Mouse (Mus musculus) layer of hippocampus, adult 8-10 months (tissue): Measurements from ENCODE around the gene Spata33. TPM values are rescaled to one million over a fixed set of nuclear protein-coding genes. Genes with fewer than 3 reads are reported as not detected.
"Not testable (repeated sequence)": the region's sequence is repeated elsewhere in the genome, so short reads cannot be mapped to it uniquely, and the experiment has no call there.

Source experiments
- DNase-seq, 2 experiments: peaks; one replicate each; pipeline ENCODE4 v3.0.0; 2022; ENCODE audit warnings: low spot score in 2 of 2
- total RNA-seq, 4 experiments: library from RNA; stranded (reverse); gene quantifications; 2 replicates each; pipeline ENCODE4 v1.2.4; 2022

Spata33 gene
- total RNA-seq, 4 experiments from 2014 or later: 5.5 to 9.7 (median 6.6) TPM

DNA sequence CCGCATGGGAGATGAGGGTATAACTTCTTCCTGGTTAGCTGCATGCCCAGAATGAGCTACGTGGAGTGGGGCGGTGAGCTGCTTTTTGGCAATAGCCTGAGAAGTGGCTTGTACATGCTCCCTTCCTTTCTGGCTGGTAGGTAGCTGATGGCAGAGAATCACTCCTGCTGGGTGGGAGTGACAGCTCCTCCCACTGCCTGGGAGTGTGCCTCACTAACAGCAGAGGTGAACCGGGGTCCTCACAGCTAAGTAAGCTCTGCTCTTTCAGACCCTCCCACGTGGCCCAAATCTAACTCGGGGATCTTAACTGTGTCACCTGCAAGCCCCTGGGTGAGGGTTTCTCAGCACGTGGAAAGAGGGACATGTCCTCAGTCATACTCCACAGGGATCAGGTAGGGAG, 19.9 kb downstream of the Spata33 start:
- no peak for DNase-seq

DNA sequence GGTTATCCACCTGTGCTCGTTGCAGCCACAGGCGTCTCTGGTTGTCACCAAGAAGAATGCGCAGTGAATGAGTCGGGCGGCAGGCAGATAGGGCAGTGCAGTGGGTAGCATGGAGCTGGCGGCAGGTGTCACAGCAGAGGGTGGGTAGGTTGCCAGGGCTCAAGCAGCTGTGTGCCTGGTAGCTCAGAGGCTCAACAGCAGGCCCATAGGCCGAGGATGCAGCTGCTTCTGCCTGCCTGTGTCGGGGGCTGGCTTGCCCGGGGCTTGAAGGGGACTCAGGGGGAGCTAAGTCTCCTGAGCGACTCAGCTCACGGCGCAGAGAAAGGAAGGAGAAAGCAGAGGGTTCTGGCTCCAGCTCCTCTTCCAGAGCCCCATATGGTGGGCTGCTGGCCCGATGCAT, 20.7 kb downstream of the Spata33 start:
- peak in 1 of 2 experiments; percentile 34 for DNase-seq

DNA sequence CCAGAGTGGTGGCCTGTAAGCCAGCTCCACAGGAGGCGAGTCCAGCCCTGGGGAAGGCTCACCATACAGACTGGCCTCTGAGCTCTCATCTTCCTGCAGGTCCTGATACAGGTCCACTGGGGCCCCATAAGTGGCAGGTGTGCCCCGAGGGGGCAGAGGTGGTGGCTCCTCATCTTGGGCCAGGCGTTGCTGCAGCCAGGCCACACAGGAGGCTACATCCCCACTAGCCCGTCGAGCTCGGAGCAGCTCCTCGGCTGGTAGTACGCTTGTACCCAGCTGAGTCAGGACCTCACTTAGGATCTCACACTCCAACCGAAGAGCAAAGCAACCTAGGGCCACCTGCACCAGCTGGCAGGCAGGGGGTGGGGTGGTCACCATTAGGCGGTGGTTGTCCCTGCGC, 21.1 kb downstream of the Spata33 start:
- peak in 1 of 2 experiments; percentile 27 for DNase-seq

DNA sequence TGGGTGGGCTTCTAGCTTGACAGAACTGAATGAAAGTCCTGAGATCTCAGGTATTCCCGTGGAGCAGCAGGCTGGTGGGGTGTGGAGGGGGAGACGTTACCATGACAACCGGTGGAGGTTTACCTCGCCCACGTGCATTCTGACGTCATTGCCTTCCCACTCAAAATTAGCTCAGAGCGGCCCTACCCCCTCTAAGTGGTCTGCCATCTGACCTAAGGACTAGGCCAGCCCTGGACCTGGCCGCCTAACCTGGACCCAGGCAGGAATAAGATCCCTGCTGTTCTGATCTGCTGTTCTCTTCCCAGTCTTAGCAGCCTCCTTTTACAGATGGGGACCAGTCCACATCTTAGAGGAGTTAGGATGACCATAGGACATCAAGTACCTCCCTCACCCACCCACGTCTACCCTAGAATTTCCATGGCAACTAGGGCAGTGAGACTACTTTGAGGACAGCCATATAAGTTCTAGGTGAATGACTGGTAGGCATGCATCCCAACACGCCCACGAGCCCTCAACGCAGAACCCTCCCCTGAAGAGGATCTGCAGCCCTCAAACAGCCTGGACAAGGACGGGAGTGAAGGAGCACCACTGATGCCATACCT, 22.4 kb downstream of the Spata33 start:
- peak; percentile 84 for DNase-seq

DNA sequence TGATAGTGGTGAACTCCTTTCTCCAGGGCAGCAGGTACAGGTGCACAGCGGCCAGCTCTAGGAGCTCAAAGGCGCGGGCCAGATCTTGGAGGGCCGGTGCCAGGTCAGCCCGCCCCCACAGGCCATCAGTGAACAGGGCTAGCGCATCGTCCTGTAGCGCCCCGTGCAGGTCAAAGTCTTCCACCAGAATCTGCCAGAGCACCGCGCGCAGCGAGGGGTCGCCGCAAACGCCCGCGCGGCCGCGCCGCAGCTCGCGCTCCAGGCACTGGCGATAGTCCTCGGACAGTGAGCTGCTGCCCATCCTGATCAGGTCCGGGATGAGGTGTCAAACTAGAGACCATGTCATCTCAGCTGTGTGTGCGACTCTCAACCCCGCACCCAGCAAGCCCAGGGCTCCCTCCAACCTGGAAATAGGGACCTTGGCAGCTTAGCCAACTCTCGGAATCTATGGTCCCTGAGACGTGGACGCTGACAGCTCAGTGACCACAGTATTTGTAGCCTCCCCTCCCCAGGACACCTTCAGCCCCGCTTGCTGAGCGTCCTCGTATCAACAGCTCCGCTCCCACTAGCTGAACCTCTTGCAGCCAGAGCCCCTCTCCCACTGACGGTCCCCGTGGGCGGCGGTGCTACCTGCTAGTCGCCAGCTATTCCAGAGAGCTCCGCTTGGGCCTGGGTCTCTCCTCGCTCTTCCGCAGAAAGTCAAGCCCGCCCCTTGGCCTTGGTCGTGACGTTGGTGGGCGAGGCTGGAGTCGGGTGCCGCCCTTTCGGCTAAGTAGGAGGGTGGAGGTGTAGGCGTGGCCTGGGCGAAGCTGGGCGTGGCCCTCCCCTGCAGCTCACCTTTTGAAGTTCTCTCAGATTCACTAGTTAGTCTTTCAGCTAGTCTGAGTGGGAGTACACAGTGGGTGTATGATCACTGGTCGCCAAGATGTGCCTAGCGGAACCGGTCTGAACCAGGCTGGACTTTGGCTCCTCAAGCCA, 23.2 kb downstream of the Spata33 start, which contains the start of gene Spata2l:
Gene Spata2l (minus strand): TSS at position 714 of the 978 bp plus-strand sequence.
- peak; percentile 81 for DNase-seq

DNA sequence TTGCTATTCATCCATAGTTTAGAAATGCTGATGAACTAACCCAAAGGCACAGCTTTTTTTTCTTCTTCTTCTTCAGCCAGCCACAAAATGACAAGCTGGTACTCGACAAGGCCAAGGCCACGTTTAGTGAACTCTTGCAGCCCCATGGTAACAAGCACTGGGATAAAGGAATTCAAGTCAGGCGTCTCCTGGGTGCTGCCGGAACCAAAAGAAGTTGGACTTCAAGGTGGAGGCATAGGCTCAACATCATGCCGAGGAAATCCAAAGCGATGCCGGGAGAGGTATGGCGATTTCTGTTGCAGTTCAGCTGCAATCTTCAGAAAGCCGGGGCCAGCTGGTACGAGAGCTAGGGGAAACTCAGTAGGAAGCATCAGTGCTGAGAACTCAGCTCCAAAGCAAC, 26.8 kb downstream of the Spata33 start:
- no peak for DNase-seq

DNA sequence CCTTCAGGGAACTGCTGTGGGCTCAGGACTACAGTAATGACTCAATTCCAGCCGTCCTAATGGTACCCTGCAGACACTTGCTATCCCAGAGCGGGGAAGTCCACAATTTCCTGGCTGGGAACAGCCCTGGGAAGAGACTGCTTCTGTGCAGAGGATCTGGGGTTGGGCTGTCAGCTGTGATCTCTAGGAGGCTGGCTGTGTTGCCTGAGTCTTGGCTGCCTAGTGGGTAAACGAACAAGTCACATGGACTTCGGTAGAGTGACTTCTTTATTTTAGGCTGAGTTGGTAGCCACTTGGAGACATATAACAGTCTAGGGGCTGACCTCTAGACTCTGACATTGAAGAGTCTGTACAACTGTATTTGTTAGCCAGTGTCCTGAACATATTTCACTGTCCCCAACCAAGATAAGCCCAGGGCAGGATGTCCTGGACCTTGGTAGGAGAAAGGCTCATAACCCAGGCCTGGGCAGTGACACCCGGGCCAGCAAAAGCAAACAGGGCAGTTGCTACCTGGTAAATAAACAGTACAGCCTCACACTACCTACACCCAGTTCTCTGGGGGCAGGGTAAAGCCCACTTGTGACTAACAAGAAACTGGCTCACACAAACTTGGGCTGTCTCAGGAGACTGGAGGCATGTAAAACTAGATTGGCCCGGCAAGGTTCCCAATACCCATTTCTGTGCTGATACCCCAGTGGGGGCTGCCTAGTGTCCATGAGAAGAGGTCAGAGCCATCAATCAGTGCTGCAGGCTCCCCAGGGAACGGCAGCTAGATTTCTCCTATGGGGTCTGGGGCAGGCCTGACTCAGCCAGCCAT, 29.7 kb downstream of the Spata33 start:
- no peak for DNase-seq

DNA sequence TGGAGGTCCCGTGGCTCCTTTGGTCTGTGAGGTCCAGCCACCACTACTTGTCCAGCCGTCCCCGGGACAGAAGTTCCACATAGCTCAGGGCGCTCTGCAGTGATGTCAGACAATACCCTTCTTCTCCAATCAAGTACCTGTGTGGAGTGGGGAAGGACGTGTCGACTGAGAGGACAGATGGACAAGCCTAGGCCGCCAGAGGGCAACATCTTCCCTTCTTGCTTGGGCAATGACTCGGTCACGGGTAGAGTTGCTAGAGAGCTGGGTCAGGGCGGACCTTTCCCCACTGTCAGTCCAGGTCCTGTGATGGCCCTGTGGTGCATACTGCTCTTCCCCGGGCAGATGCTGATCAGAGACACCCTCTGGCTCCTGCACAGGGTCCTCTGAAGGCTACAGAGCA, 30.4 kb downstream of the Spata33 start:
- DNase-seq: no peak

DNA sequence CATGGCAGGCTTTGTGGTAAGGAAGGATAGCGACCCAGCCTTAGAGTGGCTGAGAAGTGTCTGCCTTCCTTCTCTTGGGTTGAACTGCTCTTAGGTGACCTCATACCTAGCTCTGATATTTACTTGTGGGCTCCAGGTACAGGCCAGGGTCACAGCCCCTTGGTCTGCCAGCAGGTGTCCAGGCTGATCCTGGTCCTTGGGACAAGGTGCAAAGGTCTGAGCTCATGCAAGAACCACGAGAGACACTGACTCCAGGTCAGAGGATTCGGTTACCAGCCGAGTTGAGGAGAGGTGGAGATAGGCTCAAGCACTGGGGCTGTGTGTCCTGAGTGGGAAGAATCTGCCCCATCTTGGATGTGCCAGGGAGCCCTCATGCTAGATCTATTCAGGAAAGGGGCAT, 31.8 kb downstream of the Spata33 start:
- DNase-seq: no peak

DNA sequence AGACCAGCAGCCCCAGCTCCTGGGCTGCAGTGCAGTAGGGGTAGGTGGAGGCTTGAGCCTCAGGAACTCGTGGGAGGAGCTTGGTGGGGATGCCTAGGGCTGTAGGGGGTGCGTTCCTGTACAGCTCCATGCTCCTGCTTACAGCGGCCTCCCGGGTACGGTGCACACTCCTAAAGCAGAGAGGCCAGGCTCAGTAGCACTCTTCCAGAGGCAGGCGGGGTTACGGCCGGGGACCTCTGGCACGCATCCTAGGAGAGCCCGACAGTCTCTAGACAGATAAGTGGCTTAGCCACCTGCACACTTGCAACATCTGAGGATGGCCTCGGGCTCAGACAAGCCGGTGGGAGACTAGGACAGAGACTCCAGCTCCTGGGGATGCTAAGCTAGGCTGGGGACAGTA, 32.9 kb downstream of the Spata33 start:
- DNase-seq: no peak

DNA sequence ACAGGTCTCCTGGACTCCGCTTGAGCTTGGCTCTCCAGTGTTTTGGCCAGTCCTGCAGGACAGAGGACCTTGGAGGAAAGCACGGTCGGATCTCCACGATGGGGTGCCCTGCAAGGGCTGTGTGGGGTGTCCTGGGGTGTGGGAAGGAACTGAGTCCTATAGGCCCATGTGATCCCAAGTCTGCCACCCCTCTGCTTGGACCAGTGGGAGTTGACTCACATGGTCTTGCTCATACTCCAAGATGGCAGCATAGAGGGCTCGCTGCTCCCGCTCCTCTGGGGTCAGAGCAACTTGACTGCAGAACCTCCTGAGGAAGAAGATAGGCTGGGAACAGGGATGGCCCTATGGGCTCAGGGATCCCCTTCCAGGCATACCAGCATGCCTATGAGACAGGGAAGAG, 35.1 kb downstream of the Spata33 start:
- DNase-seq: no peak

DNA sequence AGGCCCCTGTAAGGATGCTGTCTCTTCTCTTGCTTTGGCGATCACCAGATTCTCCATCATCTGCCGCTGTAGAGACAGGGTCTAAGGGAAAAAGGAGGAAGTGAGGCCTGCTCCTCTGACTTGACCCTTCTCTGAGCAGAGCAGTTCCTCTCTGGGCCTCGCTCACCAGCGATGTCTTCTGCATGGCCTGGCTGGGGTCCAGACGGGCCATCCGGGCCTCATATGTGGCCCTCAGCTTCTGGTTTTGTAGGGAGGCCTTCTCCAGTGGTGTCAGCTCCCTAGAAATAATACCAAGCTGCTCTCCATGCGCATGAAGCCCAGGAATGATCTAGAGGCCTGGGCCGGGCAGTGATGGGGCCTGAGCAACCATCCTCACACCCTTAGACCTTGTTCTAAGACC, 36.0 kb downstream of the Spata33 start:
- no peak for DNase-seq

DNA sequence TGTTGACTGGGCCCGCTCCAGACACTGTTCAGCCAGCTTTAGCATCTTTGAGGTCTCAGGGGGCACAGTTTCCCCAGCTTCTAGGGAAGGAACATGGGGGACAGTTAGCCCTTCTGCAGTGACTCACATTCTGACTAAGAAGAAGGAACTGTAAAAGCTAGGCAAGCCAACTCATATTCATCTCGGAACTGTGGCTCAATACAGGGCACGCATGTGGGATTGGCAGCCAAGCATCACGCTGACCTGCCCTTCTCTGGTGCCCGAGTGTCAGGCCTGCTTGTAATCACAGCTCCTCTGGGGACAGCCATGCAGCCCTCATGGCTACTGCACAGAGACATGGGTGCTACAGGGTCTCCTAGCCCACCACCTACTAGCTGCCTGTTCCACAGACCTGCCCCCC, 38.3 kb downstream of the Spata33 start:
- DNase-seq: no peak

DNA sequence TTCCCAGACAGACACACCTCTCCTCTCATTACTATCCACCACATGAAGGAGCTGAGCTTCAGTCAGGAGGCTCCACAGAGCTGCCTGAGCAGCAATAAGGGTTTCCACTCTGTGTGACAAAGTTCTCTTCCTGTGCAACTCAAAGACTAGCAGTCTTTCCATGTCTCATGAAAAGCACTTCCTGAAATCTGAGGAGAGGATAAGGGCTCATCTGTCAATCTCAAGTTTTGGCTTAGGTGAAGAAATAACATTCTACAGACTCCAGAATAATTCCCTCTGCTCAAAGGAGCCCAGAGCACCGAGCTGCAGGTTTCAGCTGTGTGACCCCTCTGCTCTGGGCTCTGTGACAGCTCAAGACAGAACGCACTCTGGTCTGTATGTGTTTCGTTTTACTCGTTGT, 40.3 kb downstream of the Spata33 start:
- no peak for DNase-seq

DNA sequence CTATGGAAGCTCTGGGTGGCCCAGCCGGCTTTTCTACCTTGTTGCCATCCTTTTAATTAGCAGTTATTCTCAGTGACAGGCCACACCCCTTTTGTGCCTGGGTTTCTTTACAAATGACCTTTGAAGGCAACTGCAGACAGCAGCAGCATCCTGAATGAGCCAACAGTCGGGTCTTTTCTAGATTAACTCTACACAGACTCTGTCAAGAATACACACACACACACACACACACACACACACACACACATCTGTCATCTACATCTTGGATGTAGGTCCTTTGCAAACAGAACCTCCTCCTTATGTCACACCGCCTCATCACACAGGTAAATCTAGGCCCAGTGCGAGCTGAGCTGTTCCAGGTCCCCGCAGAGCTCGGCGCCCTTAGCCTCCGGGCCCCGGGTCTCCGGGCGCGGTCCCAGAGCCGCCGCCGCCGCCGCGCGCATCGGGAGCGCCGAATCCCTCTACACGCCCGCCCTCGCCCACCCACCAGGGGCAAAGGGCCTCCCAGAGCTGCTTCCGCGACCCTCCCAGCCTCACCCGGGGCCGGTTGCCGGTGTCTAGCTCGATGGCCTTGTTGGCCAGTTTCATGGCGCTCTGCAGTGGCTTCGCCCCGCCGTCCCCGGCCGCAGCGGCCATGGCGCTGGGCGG, 40.9 kb downstream of the Spata33 start:
- DNase-seq: no peak

DNA sequence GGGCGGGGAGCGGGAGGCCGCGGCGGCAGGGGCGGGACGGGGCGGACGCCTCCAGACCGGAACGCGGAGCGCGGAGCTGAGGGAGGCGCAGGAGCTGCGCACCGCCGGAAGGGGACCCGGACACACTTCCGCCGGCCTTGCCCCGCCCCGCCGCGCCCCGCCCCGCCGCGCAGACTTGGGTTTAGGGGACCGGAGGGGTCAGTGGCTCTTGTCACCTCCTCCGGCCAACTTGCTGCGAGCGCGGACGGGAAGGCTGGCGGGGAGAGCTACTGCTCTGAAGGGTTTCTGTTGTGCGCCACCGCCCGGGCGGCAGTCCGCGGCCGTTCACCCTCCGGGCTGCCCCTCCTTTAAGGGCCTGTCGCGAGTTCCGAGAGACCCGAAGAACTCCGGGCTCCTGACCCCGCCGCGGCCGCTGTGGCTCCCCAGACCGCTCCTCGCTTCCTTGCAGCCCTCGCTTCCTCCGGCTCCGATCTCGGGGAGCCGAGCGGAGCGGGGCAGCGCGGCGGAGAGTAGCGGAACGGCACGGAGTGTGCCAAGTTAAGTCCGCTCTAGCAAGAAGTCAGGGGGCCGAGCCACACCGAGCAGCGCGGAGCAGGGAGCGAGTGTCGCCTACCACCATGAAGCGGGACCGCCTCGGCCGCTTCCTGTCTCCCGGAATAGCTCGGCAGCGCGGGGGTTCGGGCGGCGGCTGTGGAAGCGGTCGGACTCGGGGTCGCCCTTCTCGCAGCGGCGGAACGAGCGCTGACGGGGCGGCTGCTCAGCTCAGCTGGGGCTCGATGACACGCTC, 41.7 kb downstream of the Spata33 start, which contains the start of the genes Zfp276 and Vps9d1:
Gene Zfp276 (plus strand): TSS at position 97 of the 787 bp plus-strand sequence.
Gene Vps9d1 (minus strand): TSS at position 250 of the 787 bp plus-strand sequence.
- DNase-seq: peak in 1 of 2 experiments; percentile 69

DNA sequence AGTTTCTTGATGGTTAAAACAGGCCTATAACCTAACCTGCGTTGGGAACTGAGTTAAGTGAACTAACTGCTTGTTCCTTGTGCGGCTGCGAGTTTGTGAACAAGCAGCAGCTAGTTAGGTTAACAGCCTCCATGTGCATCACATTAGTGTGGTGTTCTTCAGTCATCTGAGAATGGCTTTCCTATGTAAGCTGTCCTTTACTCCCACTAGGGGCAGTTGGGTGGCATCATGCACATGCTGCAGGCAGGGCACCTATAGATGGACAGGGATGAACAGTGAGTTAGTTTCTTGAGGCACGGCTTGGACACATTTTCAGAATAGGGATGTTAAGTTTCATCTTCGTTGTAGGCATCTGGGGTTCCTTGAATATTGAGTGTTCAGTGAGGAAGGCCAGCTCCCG, 42.5 kb downstream of the Spata33 start:
- no peak for DNase-seq

DNA sequence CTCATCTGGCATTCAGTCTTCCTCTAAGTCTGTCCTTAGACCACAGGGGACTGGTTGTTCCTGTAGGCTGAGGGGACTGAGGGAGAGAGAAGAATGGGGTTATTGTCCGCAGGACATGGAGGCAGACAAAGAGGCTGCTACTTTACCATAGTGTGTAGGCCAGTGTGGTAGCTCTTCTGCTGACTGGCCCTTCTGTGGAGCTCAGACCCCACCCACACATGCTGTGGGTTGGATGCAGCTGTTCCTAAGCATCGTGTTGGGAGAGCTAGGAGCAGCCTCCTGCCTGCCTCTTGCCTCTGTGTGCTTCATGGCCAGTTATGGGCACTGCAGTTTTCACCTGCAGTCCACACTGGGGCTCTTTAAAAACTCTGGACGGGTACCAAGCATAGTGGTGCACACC, 44.5 kb downstream of the Spata33 start:
- DNase-seq: peak; percentile 44 to 57

DNA sequence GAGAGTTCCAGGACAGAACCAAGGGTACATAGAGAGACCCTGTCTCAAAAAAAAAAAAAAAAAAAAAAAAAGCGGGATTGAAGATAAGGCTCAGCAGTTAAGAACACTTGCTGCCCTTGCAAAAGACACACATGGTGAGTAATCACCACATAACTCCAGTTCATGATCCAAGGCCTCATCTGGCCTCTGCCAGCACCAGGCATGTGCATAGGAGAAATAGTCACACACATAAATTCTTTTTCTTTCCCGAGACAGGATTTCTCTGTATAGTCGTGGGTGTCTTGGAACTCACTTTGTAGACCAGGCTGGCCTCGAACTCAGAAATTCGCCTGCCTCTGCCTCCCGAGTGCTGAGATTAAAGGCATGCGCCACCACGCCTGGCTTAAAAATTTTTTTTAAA, 45.0 kb downstream of the Spata33 start:
- DNase-seq: not testable (repeated sequence)
